Mouse (Mus musculus) testis, adult 2 months (tissue): Measurements from ENCODE around the gene Shf. TPM values are rescaled to one million over a fixed set of nuclear protein-coding genes. Genes with fewer than 3 reads are reported as not detected.
"Not testable (repeated sequence)": the region's sequence is repeated elsewhere in the genome, so short reads cannot be mapped to it uniquely, and the experiment has no call there.

Experiments
- H3K27ac ChIP-seq: fragments of 200-500 bp; 2 replicates; pipeline ENCODE4 v1.5.1; 2012; ENCODE audit warnings: low read depth, low read length; ENCODE audit not compliant: control insufficient read depth, insufficient read depth
- H3K27me3 ChIP-seq: fragments of 200-500 bp; 2 replicates; pipeline ENCODE4 v1.6.1; 2012; ENCODE audit warnings: mild to moderate bottlenecking, low read length, moderate library complexity; ENCODE audit not compliant: control insufficient read depth, insufficient read depth
- H3K36me3 ChIP-seq: fragments of 200-500 bp; 2 replicates; pipeline ENCODE4 v1.6.1; 2012; ENCODE audit warnings: mild to moderate bottlenecking, low read length; ENCODE audit not compliant: control insufficient read depth, insufficient read depth
- H3K4me1 ChIP-seq: fragments of 200-500 bp; 2 replicates; pipeline ENCODE4 v1.6.1; 2012; ENCODE audit warnings: low read length; ENCODE audit not compliant: control insufficient read depth, insufficient read depth
- H3K4me3 ChIP-seq: fragments of 200-500 bp; 2 replicates; pipeline ENCODE4 v1.5.1; 2012; ENCODE audit warnings: low read depth, mild to moderate bottlenecking, low read length, moderate library complexity, mixed read lengths; ENCODE audit not compliant: control insufficient read depth
- CTCF ChIP-seq: fragments of 200-500 bp; IDR thresholded peaks from 2 replicates; pipeline ENCODE4 v1.5.1; 2012; ENCODE audit warnings: low read depth, mild to moderate bottlenecking, inconsistent platforms, low read length, moderate library complexity; ENCODE audit not compliant: control insufficient read depth, insufficient read depth, insufficient replicate concordance
- POLR2A ChIP-seq: fragments of 200-500 bp; IDR thresholded peaks from 2 replicates; pipeline ENCODE4 v1.6.1; 2012; ENCODE audit warnings: low read depth, mild to moderate bottlenecking, inconsistent platforms, low read length, moderate library complexity; ENCODE audit not compliant: control insufficient read depth
- polyA plus RNA-seq: library from polyadenylated mRNA; depleted of rRNA; stranded (reverse); fragments of >200 nt; gene quantifications from 2 replicates; pipeline ENCODE4 v1.2.3, GENCODE M21; 2012

Gene Shf
- polyA plus RNA-seq, 1 experiment: 16.7 TPM

GRCm38 (mm10) chr2:122353765-122354164 lies 15.2 kb downstream of the Shf start:
- Histone ChIP-seq H3K27ac (no peak overlapping the region), H3K4me1 (peaks cover 7% of the 10 kb centered on the region), H3K27me3 (no peaks in the 10 kb centered on the region), H3K36me3 (no peaks in the 10 kb centered on the region), H3K4me3 (no peak overlapping the region)
- TF ChIP-seq POLR2A: no peak
- no peak for TF ChIP-seq CTCF

- Histone ChIP-seq H3K36me3 (no peaks in the 10 kb centered on the region), H3K27me3 (no peaks in the 10 kb centered on the region), H3K4me3 (no peak overlapping the region), H3K27ac (no peak overlapping the region), H3K4me1 (peaks cover 13% of the 10 kb centered on the region)
- TF ChIP-seq CTCF: no peak
- no peak for TF ChIP-seq POLR2A
Measured at GRCm38 (mm10) chr2:122352992-122353391, 16.0 kb downstream of the Shf start.

GRCm38 (mm10) chr2:122351931-122352329 lies 17.0 kb downstream of the Shf start:
- H3K4me1 ChIP-seq: peaks cover 15% of the 10 kb centered on the region
- no peaks in the 10 kb centered on the region for H3K27me3 ChIP-seq
- H3K4me3 ChIP-seq: no peak overlapping the region
- H3K27ac ChIP-seq: no peak overlapping the region
- no peak for TF ChIP-seq POLR2A
- no peak for TF ChIP-seq CTCF
- no peaks in the 10 kb centered on the region for H3K36me3 ChIP-seq

GRCm38 (mm10) chr2:122351156-122351930 lies 17.6 kb downstream of the Shf start:
- Histone ChIP-seq H3K27me3 (no peaks in the 10 kb centered on the region), H3K4me1 (peaks cover 15% of the 10 kb centered on the region), H3K27ac (no peak overlapping the region), H3K4me3 (no peak overlapping the region), H3K36me3 (no peaks in the 10 kb centered on the region)
- TF ChIP-seq CTCF (no peak), POLR2A (no peak)

GRCm38 (mm10) chr2:122349136-122349785 lies 19.7 kb downstream of the Shf start:
- Histone ChIP-seq H3K4me3 (peak overlapping the region; percentile 94), H3K4me1 (peaks cover 15% of the 10 kb centered on the region), H3K36me3 (no peaks in the 10 kb centered on the region), H3K27ac (peak overlapping the region; percentile 73), H3K27me3 (no peaks in the 10 kb centered on the region)
- TF ChIP-seq CTCF (no peak), POLR2A (no peak)

- H3K4me1 ChIP-seq: peaks cover 15% of the 10 kb centered on the region
- peak overlapping the region; percentile 94 for H3K4me3 ChIP-seq
- peak overlapping the region; percentile 73 for H3K27ac ChIP-seq
- TF ChIP-seq POLR2A (peak; percentile 41), CTCF (peak; percentile 35; the same call in 1 of the 2 replicates)
- H3K27me3 ChIP-seq: no peaks in the 10 kb centered on the region
- no peaks in the 10 kb centered on the region for H3K36me3 ChIP-seq
Measured at GRCm38 (mm10) chr2:122348531-122349131, 20.3 kb downstream of the Shf start.

GRCm38 (mm10) chr2:122347257-122347656 lies 21.7 kb downstream of the Shf start:
- no peaks in the 10 kb centered on the region for H3K36me3 ChIP-seq
- no peaks in the 10 kb centered on the region for H3K27me3 ChIP-seq
- no peak overlapping the region for H3K4me3 ChIP-seq
- peaks cover 15% of the 10 kb centered on the region for H3K4me1 ChIP-seq
- no peak overlapping the region for H3K27ac ChIP-seq
- no peak for TF ChIP-seq CTCF
- no peak for TF ChIP-seq POLR2A

GRCm38 (mm10) chr2:122346164-122346563 lies 22.8 kb downstream of the Shf start:
- peaks cover 15% of the 10 kb centered on the region for H3K4me1 ChIP-seq
- not testable (repeated sequence) for H3K4me3 ChIP-seq, H3K36me3 ChIP-seq, H3K27me3 ChIP-seq, H3K27ac ChIP-seq
